Mouse (Mus musculus): Measurements from ENCODE around the gene Creb1.

- TF ChIP-seq GATA1 (IDR thresholded peaks at IDR 0.05; ENCODE audit: borderline replicate concordance, low read length) (no peak), TAL1 (conservative IDR thresholded peaks at IDR 0.05; ENCODE audit: low read depth, low read length) (no peak), CTCF (IDR thresholded peaks at IDR 0.05; ENCODE audit: low read depth, low read length) (no peak), GATA2 (IDR thresholded peaks at IDR 0.05; ENCODE audit: borderline replicate concordance, low read depth, low read length) (no peak)
Measured at GRCm38 (mm10) chr1:64631526-64631925, 99.1 kb downstream of the Creb1 start.
